Mouse (Mus musculus): ENCODE measurements around the gene Ngly1. TPM values are rescaled to one million over a fixed set of nuclear protein-coding genes. Genes with fewer than 3 reads are reported as not detected.

Gene Ngly1
- polyA plus RNA-seq, 1 experiment from 2014 or later = 27.1 TPM

- no peak overlapping the region for H3K4me2 ChIP-seq
- no peak overlapping the region for H3K4me3 ChIP-seq (replicated peaks)
- WGBS = 92% methylated on average over 5 of the region's 5 CpGs
- H3K36me3 ChIP-seq = peaks cover 1% of the 10 kb centered on the region; the same call in 1 of the 2 replicates
- H3K9ac ChIP-seq (replicated peaks) = no peak overlapping the region
- ATAC-seq (ENCODE audit: low FRiP score) = no peak
- no peaks in the 10 kb centered on the region for H3K9me3 ChIP-seq (replicated peaks)
- H3K27me3 ChIP-seq (replicated peaks) = no peaks in the 10 kb centered on the region
- H3K27ac ChIP-seq (replicated peaks) = no peak overlapping the region
- no peaks in the 10 kb centered on the region for H3K4me1 ChIP-seq
Measured at GRCm38 (mm10) chr14:16267028-16267427, 17.9 kb downstream of the Ngly1 start.

GRCm38 (mm10) chr14:16269776-16270175 lies 20.7 kb downstream of the Ngly1 start:
- ATAC-seq (ENCODE audit: low FRiP score) = no peak
- Histone ChIP-seq H3K4me3 (replicated peaks) (no peak overlapping the region), H3K27ac (replicated peaks) (no peak overlapping the region), H3K9ac (replicated peaks) (no peak overlapping the region), H3K36me3 (no peaks in the 10 kb centered on the region), H3K9me3 (replicated peaks) (no peaks in the 10 kb centered on the region), H3K4me1 (no peaks in the 10 kb centered on the region), H3K4me2 (no peak overlapping the region), H3K27me3 (replicated peaks) (no peaks in the 10 kb centered on the region)
- WGBS = 95% methylated on average over 2 of the region's 2 CpGs

- H3K27ac ChIP-seq (replicated peaks) = no peak overlapping the region
- 90% methylated on average over 3 of the region's 3 CpGs for WGBS
Measured at GRCm38 (mm10) chr14:16273677-16274076, 24.6 kb downstream of the Ngly1 start.

GRCm38 (mm10) chr14:16279196-16279595 lies 30.1 kb downstream of the Ngly1 start:
- Histone ChIP-seq H3K9me3 (replicated peaks) (no peaks in the 10 kb centered on the region), H3K27me3 (replicated peaks) (no peaks in the 10 kb centered on the region), H3K9ac (replicated peaks) (no peak overlapping the region), H3K4me2 (no peak overlapping the region), H3K4me3 (replicated peaks) (no peak overlapping the region), H3K4me1 (no peaks in the 10 kb centered on the region), H3K36me3 (peaks cover 6% of the 10 kb centered on the region), H3K27ac (replicated peaks) (no peak overlapping the region)
- ATAC-seq (ENCODE audit: low FRiP score) = no peak
- WGBS = 72% methylated on average over 4 of the region's 4 CpGs

More at GRCm38 (mm10) chr14:16273677-16274076, 24.6 kb downstream of the Ngly1 start:
- Histone ChIP-seq H3K36me3 (no peaks in the 10 kb centered on the region), H3K4me3 (replicated peaks) (no peak overlapping the region), H3K9me3 (replicated peaks) (no peaks in the 10 kb centered on the region), H3K27me3 (replicated peaks) (no peaks in the 10 kb centered on the region), H3K4me2 (no peak overlapping the region), H3K9ac (replicated peaks) (no peak overlapping the region), H3K4me1 (no peaks in the 10 kb centered on the region)
- ATAC-seq (ENCODE audit: low FRiP score) = no peak

GRCm38 (mm10) chr14:16283966-16284365 lies 34.9 kb downstream of the Ngly1 start:
- H3K9ac ChIP-seq (replicated peaks) = no peak overlapping the region
- 85% methylated on average over 4 of the region's 4 CpGs for WGBS
- no peak overlapping the region for H3K27ac ChIP-seq (replicated peaks)
- H3K4me1 ChIP-seq = no peaks in the 10 kb centered on the region
- no peaks in the 10 kb centered on the region for H3K27me3 ChIP-seq (replicated peaks)
- H3K4me3 ChIP-seq (replicated peaks) = no peak overlapping the region
- peaks cover 6% of the 10 kb centered on the region for H3K36me3 ChIP-seq
- ATAC-seq (ENCODE audit: low FRiP score) = no peak
- no peak overlapping the region for H3K4me2 ChIP-seq
- no peaks in the 10 kb centered on the region for H3K9me3 ChIP-seq (replicated peaks)

- Histone ChIP-seq H3K27me3 (replicated peaks) (no peaks in the 10 kb centered on the region), H3K9ac (replicated peaks) (no peak overlapping the region), H3K4me2 (no peak overlapping the region), H3K4me1 (peaks cover 6% of the 10 kb centered on the region; the same call in 1 of the 2 replicates), H3K36me3 (peaks cover 5% of the 10 kb centered on the region; the same call in 1 of the 2 replicates), H3K4me3 (replicated peaks) (no peak overlapping the region), H3K9me3 (replicated peaks) (no peaks in the 10 kb centered on the region), H3K27ac (replicated peaks) (0 out of 2 replicates have a peak overlapping the region, but pooled peaks have one; percentile 33)
- WGBS = 21% methylated on average over 1 of the region's 1 CpGs
- ATAC-seq (ENCODE audit: low FRiP score) = no peak
Measured at GRCm38 (mm10) chr14:16292371-16292770, 43.3 kb downstream of the Ngly1 start.

- Histone ChIP-seq H3K27ac (replicated peaks) (no peak overlapping the region), H3K4me2 (no peak overlapping the region)
- ATAC-seq (ENCODE audit: low FRiP score) = no peak
Measured at GRCm38 (mm10) chr14:16293015-16293414, 43.9 kb downstream of the Ngly1 start.

GRCm38 (mm10) chr14:16293921-16294320 lies 44.8 kb downstream of the Ngly1 start:
- Histone ChIP-seq H3K27me3 (replicated peaks) (no peaks in the 10 kb centered on the region), H3K27ac (replicated peaks) (no peak overlapping the region), H3K4me2 (no peak overlapping the region), H3K4me3 (replicated peaks) (no peak overlapping the region), H3K36me3 (peaks cover 5% of the 10 kb centered on the region; the same call in 1 of the 2 replicates), H3K9ac (replicated peaks) (no peak overlapping the region), H3K9me3 (replicated peaks) (no peaks in the 10 kb centered on the region), H3K4me1 (peaks cover 7% of the 10 kb centered on the region; the same call in 1 of the 2 replicates)
- 89% methylated on average over 1 of the region's 1 CpGs for WGBS
- ATAC-seq (ENCODE audit: low FRiP score) = no peak

More at GRCm38 (mm10) chr14:16293015-16293414, 43.9 kb downstream of the Ngly1 start:
- Histone ChIP-seq H3K27me3 (replicated peaks) (no peaks in the 10 kb centered on the region), H3K36me3 (peaks cover 5% of the 10 kb centered on the region; the same call in 1 of the 2 replicates), H3K9ac (replicated peaks) (no peak overlapping the region), H3K9me3 (replicated peaks) (no peaks in the 10 kb centered on the region), H3K4me3 (replicated peaks) (no peak overlapping the region), H3K4me1 (peaks cover 7% of the 10 kb centered on the region; the same call in 1 of the 2 replicates)

GRCm38 (mm10) chr14:16296816-16297468 lies 47.9 kb downstream of the Ngly1 start:
- H3K9ac ChIP-seq (replicated peaks) = no peak overlapping the region
- H3K4me3 ChIP-seq (replicated peaks) = no peak overlapping the region
- no peak overlapping the region for H3K4me2 ChIP-seq
- no peaks in the 10 kb centered on the region for H3K9me3 ChIP-seq (replicated peaks)
- peak overlapping the region; percentile 37; the same call in 1 of the 2 replicates for H3K27ac ChIP-seq (replicated peaks)
- H3K27me3 ChIP-seq (replicated peaks) = no peaks in the 10 kb centered on the region
- H3K36me3 ChIP-seq = peaks cover 5% of the 10 kb centered on the region; the same call in 1 of the 2 replicates
- peak; percentile 74 for ATAC-seq (ENCODE audit: low FRiP score)
- H3K4me1 ChIP-seq = peaks cover 7% of the 10 kb centered on the region; the same call in 1 of the 2 replicates
- WGBS = 37% methylated on average over 2 of the region's 2 CpGs

- no peak overlapping the region for H3K4me2 ChIP-seq
- H3K36me3 ChIP-seq = peaks cover 10% of the 10 kb centered on the region; the same call in 1 of the 2 replicates
- WGBS = 96% methylated on average over 5 of the region's 5 CpGs
- H3K9me3 ChIP-seq (replicated peaks) = no peaks in the 10 kb centered on the region
- no peak for ATAC-seq (ENCODE audit: low FRiP score)
- peaks cover 6% of the 10 kb centered on the region; the same call in 1 of the 2 replicates for H3K4me1 ChIP-seq
- H3K27me3 ChIP-seq (replicated peaks) = no peaks in the 10 kb centered on the region
- no peak overlapping the region for H3K4me3 ChIP-seq (replicated peaks)
- H3K27ac ChIP-seq (replicated peaks) = no peak overlapping the region
- no peak overlapping the region for H3K9ac ChIP-seq (replicated peaks)
Measured at GRCm38 (mm10) chr14:16301735-16302134, 52.7 kb downstream of the Ngly1 start.

GRCm38 (mm10) chr14:16302688-16303087 lies 53.6 kb downstream of the Ngly1 start:
- no peak overlapping the region for H3K27ac ChIP-seq (replicated peaks)
- ATAC-seq (ENCODE audit: low FRiP score) = no peak
- no peaks in the 10 kb centered on the region for H3K4me1 ChIP-seq
- peaks cover 10% of the 10 kb centered on the region; the same call in 1 of the 2 replicates for H3K36me3 ChIP-seq
- no peak overlapping the region for H3K4me2 ChIP-seq
- no peaks in the 10 kb centered on the region for H3K27me3 ChIP-seq (replicated peaks)
- H3K4me3 ChIP-seq (replicated peaks) = no peak overlapping the region
- H3K9me3 ChIP-seq (replicated peaks) = no peaks in the 10 kb centered on the region
- no peak overlapping the region for H3K9ac ChIP-seq (replicated peaks)
- whole genome bisulfite sequencing = 52% methylated on average over 1 of the region's 1 CpGs

GRCm38 (mm10) chr14:16310791-16311190 lies 61.7 kb downstream of the Ngly1 start:
- Histone ChIP-seq H3K36me3 (no peaks in the 10 kb centered on the region), H3K27ac (replicated peaks) (no peak overlapping the region), H3K4me2 (no peak overlapping the region), H3K27me3 (replicated peaks) (no peaks in the 10 kb centered on the region), H3K4me1 (0 out of 2 replicates have a peak, but pooled peaks cover 4% of the 10 kb centered on the region), H3K9ac (replicated peaks) (no peak overlapping the region), H3K9me3 (replicated peaks) (no peaks in the 10 kb centered on the region), H3K4me3 (replicated peaks) (no peak overlapping the region)
- 36% methylated on average over 6 of the region's 6 CpGs for WGBS
- no peak for ATAC-seq (ENCODE audit: low FRiP score)
